Mouse (Mus musculus) gastrocnemius, postnatal 36 days (tissue): ENCODE measurements around the gene Mme. TPM values are rescaled to one million over a fixed set of nuclear protein-coding genes. Genes with fewer than 3 reads are reported as not detected.

Experiments used
- total RNA-seq, 2 experiments: library from RNA; stranded (reverse); gene quantifications; 2 replicates each; pipeline ENCODE4 v1.2.3; 2021

Gene Mme
- total RNA-seq, 2 experiments from 2014 or later: 4.0 to 4.9 TPM

Other genes with a start within 250 kb of the Mme start
- 10 to 100 TPM; 13.0 to 96.7 TPM for gene Gm34302, start 242.3 kb downstream of the Mme start, total RNA-seq